Mouse (Mus musculus): ENCODE results near the gene Vps13c. TPM values are rescaled to one million over a fixed set of nuclear protein-coding genes. Genes with fewer than 3 reads are reported as not detected.

Gene Vps13c
- polyA plus RNA-seq, 1 experiment from 2014 or later, result 3.8 TPM

DNA sequence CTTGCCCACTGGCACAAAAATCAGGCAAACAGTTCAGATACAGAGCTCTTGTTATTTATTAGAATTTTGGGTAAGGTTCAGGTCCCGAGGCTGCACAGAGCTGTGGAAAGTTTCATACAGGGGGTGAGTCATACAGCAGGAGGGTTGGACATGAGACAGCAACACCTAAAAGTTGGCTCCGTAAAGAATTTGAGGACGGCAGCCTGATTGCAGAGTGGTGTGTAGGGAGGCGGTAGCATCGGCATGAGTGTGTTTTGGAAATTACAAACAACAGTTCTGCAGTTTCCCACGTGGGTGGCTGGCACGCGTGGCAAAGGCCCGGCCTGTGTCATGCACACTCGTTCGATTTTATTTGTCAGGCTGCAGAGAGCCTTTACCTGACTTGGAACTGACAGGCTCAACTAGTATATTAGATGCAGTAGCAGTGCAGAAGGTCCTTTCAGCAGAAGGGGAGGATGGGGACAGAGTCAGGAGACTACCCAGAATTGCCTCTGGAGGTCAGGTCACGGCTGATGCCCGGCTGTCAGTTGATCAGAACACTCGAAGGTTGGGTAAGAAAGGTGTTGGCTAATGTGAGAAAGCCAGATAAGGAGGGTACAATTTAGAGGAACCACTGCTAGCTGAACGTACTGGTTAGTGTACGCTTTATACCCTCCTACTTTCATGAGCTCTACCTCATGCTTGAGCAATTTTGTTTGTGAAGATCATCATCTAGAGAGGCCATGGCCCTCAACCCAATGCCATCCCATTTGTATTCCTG lies 29.7 kb downstream of the Vps13c start:
- Histone ChIP-seq H3K27ac (no peak overlapping the region), H3K27me3 (ENCODE audit: insufficient read depth, poor library complexity, severe bottlenecking) (no peaks in the 10 kb centered on the region), H3K4me3 (no peak overlapping the region), H3K9me3 (no peaks in the 10 kb centered on the region), H3K36me3 (no peaks in the 10 kb centered on the region), H3K4me1 (replicated peaks) (peaks cover 11% of the 10 kb centered on the region; the same call in 1 of the 2 replicates)
- no peak for DNase-seq (ENCODE audit: low spot score)
- 93% methylated on average over 16 of the region's 16 CpGs for WGBS

DNA sequence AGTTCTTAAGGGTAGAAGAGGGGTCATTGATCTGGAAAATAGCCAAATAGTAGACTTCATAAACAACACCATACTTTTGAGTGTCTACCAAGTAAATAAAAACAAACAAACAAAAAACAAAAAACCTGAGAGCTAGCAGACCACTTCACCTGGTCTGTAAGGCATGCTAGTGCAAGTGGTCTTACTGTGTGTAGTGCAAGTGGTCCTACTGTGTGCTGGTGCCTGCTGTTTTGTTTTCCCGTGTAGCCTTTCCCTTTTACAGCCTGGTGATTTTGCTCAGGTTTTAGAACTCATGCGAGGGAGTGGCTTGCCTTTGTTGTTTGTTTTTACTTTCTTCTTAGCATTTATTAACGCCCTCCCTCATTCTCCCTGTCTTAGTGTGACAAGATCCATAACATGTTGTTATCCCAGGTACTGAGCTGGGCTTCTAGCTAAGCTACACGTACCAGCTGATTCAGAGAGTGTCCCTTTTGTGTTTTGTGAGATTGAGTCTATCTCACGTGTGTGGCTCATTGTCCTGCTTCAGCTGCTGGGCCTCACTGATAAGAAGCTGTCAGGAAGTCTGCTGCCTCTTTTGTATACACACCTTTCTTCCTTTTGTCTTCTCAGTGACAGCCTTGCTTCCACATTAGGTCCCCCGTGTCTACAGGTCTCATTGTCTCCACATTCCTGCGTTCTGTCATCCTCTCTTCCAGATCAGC lies 34.5 kb downstream of the Vps13c start:
- Histone ChIP-seq H3K36me3 (0 out of 2 replicates have a peak, but pooled peaks cover 3% of the 10 kb centered on the region), H3K27me3 (ENCODE audit: insufficient read depth, poor library complexity, severe bottlenecking) (no peaks in the 10 kb centered on the region), H3K9me3 (no peaks in the 10 kb centered on the region), H3K4me3 (no peak overlapping the region), H3K4me1 (replicated peaks) (no peaks in the 10 kb centered on the region), H3K27ac (no peak overlapping the region)
- no peak for DNase-seq (ENCODE audit: low spot score)
- WGBS, result 79% methylated on average over 7 of the region's 7 CpGs

DNA sequence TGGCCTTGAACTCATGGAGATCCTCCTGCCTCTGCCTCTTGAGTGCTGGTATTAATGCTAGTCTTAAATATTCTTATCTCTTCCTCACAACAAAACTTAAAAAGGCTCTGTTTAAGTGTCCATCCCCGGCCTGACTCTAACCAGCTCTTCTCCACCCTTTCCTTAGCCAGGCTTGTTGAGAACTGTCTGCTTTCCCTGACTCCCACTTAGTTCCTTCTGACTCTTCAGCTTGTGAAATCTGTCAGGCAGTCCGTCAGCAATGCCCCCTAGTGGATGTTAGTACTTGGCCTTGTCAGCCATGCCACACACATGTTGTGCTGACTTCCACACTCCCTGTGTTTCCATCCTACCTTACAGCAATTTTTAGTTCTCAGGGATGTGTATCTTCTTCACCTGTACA lies 35.1 kb downstream of the Vps13c start:
- Histone ChIP-seq H3K27me3 (ENCODE audit: insufficient read depth, poor library complexity, severe bottlenecking) (no peaks in the 10 kb centered on the region), H3K4me1 (replicated peaks) (no peaks in the 10 kb centered on the region), H3K27ac (no peak overlapping the region), H3K9me3 (no peaks in the 10 kb centered on the region), H3K4me3 (no peak overlapping the region), H3K36me3 (0 out of 2 replicates have a peak, but pooled peaks cover 3% of the 10 kb centered on the region)
- 60% methylated on average over 2 of the region's 2 CpGs for WGBS
- DNase-seq (ENCODE audit: low spot score), result no peak

DNA sequence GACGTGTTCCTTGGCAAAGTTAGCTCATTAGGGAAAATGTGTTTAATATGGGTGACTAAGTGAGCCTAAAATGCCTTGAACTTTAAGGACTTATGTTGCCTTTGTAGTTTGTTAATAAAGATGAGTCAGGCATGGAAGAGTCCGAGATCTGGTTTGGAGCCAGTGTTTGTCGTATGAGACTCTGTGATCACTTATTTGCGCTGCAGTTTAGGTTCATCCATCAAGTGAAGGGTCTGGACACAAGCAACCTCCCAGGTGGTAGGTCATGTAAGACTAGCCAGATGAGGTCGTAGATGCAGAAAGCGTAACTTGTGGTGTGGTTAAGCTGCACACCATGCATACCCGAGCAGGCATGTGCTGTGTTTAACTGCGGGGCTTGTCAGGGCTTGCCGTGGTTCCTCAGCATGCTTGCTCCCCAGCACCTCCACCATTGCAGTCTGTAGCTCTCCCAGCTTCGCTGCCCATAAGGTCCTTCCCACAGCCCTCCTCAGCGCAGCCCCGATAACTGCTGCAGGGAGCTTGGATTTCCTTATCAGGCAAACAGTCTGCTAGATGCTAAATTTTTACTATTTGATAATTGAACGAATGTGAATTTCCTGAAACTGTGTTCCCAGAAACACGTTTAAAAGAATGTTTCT lies 37.0 kb downstream of the Vps13c start:
- 86% methylated on average over 14 of the region's 14 CpGs for WGBS
- peaks cover 15% of the 10 kb centered on the region; the same call in 1 of the 2 replicates for H3K36me3 ChIP-seq
- H3K27me3 ChIP-seq (ENCODE audit: insufficient read depth, poor library complexity, severe bottlenecking), result no peaks in the 10 kb centered on the region
- H3K4me1 ChIP-seq (replicated peaks), result no peaks in the 10 kb centered on the region
- no peak overlapping the region for H3K4me3 ChIP-seq
- no peak for DNase-seq (ENCODE audit: low spot score)
- no peaks in the 10 kb centered on the region for H3K9me3 ChIP-seq
- no peak overlapping the region for H3K27ac ChIP-seq

DNA sequence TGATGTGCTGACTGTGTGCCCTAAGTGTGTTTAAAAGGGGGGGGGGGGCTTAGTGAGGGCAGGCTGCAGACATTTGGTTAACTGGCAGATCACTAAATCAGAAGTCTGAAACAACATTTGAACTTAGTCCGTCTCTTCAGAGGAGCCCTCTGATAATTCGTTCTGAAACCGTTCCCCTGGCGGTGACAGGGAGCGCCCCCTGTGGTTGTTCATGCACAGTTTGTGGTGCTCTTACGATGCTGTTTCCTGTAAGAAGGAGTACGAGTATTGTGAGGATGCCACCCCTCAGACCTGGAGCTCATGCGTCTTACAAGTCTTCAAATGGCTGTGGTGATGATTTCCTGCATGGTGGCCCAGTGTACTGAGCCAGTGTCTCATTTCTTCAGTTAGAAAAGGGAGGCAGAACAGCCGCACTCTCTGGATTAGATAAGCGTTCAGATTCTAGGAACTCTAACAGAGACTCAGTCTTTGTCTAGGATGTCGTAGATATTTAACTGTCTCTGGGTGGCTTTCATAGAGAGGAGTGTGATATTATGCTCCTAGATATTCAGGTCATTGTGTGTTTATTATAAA lies 38.1 kb downstream of the Vps13c start:
- no peak for DNase-seq (ENCODE audit: low spot score)
- no peak overlapping the region for H3K4me3 ChIP-seq
- WGBS, result 89% methylated on average over 11 of the region's 11 CpGs
- H3K27me3 ChIP-seq (ENCODE audit: insufficient read depth, poor library complexity, severe bottlenecking), result no peaks in the 10 kb centered on the region
- H3K9me3 ChIP-seq, result no peaks in the 10 kb centered on the region
- H3K36me3 ChIP-seq, result peaks cover 16% of the 10 kb centered on the region; the same call in 1 of the 2 replicates
- H3K27ac ChIP-seq, result no peak overlapping the region
- H3K4me1 ChIP-seq (replicated peaks), result no peaks in the 10 kb centered on the region

DNA sequence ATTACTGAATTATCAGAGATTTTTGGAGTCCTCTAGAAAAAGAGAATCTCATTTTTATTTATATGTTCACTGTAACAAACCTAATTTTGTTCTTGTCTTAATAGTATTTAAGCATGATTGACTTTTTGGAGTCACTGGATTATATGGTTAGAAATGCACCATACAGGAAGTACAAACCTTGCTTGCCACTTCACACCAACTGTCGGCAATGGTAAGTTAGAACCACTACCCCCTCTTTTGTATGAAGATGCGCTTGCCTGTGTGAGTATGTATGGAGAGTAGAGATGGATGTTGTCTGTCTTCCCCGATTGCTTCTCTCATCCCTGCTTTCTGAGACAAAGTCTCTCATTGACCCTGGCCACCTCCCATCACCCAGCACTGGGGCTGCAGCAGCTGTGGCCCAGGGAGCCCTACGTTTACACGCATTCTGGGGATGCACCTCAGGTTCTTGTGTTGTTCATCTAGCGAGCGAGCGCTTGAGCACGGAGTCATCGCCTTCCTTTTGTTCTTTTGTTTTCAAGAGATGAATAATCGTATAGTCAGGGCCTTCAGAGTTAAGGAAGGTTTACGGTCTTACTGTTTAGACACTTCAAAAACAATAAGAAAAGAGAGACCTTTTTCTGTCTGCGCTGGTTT lies 43.3 kb downstream of the Vps13c start:
- Histone ChIP-seq H3K4me1 (replicated peaks) (peaks cover 3% of the 10 kb centered on the region; the same call in 1 of the 2 replicates), H3K27ac (no peak overlapping the region), H3K36me3 (peaks cover 45% of the 10 kb centered on the region), H3K27me3 (ENCODE audit: insufficient read depth, poor library complexity, severe bottlenecking) (no peaks in the 10 kb centered on the region), H3K4me3 (no peak overlapping the region), H3K9me3 (no peaks in the 10 kb centered on the region)
- WGBS, result 77% methylated on average over 13 of the region's 13 CpGs
- DNase-seq (ENCODE audit: low spot score), result no peak

DNA sequence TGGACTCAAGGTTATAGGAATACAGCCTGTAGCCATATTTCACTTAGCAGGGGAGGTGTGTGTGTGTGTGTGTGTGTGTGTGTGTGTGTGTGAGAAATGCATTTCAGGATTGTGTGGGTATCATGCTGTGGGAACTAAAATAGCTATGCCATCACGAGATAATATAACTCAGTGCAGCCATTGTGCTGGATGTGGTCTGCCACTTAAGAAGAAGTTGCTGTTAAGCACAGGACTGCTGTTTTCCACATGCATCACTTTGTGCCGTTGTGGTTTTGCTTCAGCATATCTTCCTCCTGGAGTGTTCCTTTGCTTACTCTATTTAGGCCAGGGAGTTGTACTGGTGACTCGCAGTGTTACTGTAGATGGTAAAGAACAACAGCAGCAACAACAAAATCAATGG lies 43.9 kb downstream of the Vps13c start:
- no peak for DNase-seq (ENCODE audit: low spot score)
- Histone ChIP-seq H3K4me1 (replicated peaks) (peaks cover 3% of the 10 kb centered on the region; the same call in 1 of the 2 replicates), H3K27me3 (ENCODE audit: insufficient read depth, poor library complexity, severe bottlenecking) (no peaks in the 10 kb centered on the region), H3K9me3 (no peaks in the 10 kb centered on the region), H3K27ac (no peak overlapping the region), H3K36me3 (peaks cover 43% of the 10 kb centered on the region), H3K4me3 (no peak overlapping the region)
- 90% methylated on average over 3 of the region's 3 CpGs for WGBS

DNA sequence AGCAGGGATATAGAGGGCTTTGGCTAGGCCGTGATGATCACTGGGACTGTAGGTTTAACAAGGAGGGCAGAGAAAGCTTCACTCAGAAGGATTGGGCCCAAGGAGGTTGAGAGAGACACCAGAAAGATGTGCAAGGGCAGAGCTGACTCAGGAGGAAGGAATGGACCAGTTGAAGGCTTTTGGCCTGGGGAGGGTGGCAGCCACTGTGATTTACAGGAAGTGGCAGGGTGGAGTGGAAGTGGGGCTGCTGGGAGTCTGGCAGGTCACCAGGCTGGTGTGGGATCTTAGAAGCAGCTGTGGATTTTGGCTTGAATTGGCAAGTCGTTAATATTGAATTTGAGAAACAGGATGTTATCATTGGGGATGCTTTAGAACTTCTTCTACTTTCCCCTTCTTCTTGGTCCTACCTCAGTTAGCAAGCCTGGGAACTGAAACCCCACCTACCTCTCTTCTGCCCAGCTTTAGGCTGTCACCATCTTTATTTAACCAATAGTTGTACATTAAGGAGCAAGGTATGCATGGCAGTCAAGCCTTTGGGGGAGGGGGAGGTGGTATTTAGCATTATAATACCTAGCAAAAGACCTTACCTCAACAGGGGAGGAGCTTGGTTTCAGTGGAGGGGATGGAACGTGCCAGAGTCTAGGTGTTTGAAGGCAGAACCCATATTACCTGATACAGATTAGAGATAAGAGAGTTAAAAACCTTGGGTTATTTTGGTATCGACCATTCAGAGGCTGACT lies 47.0 kb downstream of the Vps13c start:
- Histone ChIP-seq H3K36me3 (peaks cover 48% of the 10 kb centered on the region), H3K27me3 (ENCODE audit: insufficient read depth, poor library complexity, severe bottlenecking) (no peaks in the 10 kb centered on the region), H3K27ac (no peak overlapping the region), H3K4me1 (replicated peaks) (peaks cover 3% of the 10 kb centered on the region; the same call in 1 of the 2 replicates), H3K9me3 (no peaks in the 10 kb centered on the region), H3K4me3 (no peak overlapping the region)
- 80% methylated on average over 4 of the region's 4 CpGs for WGBS
- DNase-seq (ENCODE audit: low spot score), result no peak

DNA sequence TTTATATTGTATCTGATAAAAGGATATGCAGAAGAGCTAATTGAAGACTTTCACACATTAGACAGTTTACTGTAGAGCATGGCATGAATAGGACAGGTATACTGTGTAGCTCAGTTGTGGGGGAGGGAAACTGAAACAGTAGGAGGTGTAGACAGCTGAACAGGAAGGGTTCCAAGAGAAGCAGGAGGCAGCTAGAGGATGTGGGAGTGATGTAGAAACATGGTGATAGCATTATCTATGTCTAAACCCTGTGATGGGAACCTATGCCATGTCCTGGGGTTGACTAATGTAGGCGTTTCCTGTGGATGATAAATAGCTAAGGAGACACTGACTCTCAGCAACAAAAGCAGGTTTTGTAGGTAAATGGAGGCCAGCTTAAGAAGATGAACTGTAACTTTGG lies 53.3 kb downstream of the Vps13c start:
- WGBS, result 94% methylated on average over 1 of the region's 1 CpGs
- DNase-seq (ENCODE audit: low spot score), result no peak
- H3K9me3 ChIP-seq, result no peaks in the 10 kb centered on the region
- H3K27me3 ChIP-seq (ENCODE audit: insufficient read depth, poor library complexity, severe bottlenecking), result no peaks in the 10 kb centered on the region
- H3K4me3 ChIP-seq, result no peak overlapping the region
- no peak overlapping the region for H3K27ac ChIP-seq
- H3K4me1 ChIP-seq (replicated peaks), result peaks cover 10% of the 10 kb centered on the region
- H3K36me3 ChIP-seq, result peaks cover 52% of the 10 kb centered on the region

DNA sequence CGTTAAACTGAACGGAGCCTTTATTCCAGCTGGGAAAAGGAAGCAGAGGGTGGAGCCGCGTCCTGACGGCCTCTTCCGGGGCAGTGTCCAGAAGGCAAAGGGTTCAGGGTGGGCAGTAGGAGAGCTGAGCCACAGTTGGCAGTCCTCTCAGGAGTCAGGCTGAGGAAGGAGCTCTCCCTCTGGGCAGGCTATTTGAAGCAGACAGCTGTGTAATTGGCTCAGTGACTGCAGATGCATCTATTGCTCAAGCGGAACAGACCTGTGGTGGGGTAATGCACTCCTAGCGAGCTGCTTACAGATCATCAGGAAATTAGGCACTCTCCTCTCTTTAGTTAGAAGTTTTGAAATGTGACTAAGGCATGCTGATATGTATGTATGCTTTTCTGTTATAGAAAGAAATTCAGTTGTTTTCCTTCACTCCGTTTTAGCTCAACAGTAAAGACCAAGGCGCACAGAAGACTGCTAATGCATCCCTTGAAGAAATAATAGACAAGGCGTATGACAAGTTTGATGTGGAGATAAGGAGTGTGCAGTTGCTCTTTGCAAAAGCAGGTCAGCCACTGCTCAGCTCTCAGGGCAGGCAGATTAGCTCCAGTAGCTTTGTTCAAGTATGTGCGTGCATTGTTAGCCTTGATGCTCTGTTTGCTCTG lies 56.6 kb downstream of the Vps13c start:
- Histone ChIP-seq H3K4me1 (replicated peaks) (peaks cover 20% of the 10 kb centered on the region), H3K4me3 (no peak overlapping the region), H3K36me3 (peaks cover 48% of the 10 kb centered on the region), H3K9me3 (no peaks in the 10 kb centered on the region), H3K27ac (no peak overlapping the region), H3K27me3 (ENCODE audit: insufficient read depth, poor library complexity, severe bottlenecking) (no peaks in the 10 kb centered on the region)
- no peak for DNase-seq (ENCODE audit: low spot score)
- WGBS, result 58% methylated on average over 12 of the region's 12 CpGs

DNA sequence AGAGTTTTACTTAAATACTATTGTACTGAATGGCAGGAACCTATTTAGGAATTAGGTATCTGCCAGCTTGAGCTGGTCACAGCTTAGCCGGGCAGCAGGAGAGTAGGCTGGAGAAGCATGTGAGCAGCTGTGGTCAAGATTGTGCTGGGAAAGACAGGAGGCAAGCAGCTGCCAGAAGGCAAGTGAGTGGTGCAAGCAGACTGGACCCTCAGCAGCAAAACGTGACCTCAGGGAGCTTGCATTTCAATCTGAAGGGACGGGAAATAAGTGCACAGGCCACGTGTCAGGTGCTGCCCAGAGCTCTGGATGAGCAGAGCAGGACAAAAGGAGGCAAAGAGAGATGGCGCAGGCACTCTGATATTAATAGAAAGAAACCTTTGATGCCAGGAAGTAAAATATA lies 60.2 kb downstream of the Vps13c start:
- Histone ChIP-seq H3K9me3 (no peaks in the 10 kb centered on the region), H3K4me1 (replicated peaks) (peaks cover 20% of the 10 kb centered on the region), H3K36me3 (peaks cover 28% of the 10 kb centered on the region), H3K27ac (no peak overlapping the region), H3K27me3 (ENCODE audit: insufficient read depth, poor library complexity, severe bottlenecking) (no peaks in the 10 kb centered on the region), H3K4me3 (no peak overlapping the region)
- WGBS, result 62% methylated on average over 5 of the region's 5 CpGs
- DNase-seq (ENCODE audit: low spot score), result peak; percentile 18

All from hindbrain, embryonic 10.5 days (tissue).